Comparison of ENCODE assay signal across 8 mouse cellular contexts in the genomic region with DNA sequence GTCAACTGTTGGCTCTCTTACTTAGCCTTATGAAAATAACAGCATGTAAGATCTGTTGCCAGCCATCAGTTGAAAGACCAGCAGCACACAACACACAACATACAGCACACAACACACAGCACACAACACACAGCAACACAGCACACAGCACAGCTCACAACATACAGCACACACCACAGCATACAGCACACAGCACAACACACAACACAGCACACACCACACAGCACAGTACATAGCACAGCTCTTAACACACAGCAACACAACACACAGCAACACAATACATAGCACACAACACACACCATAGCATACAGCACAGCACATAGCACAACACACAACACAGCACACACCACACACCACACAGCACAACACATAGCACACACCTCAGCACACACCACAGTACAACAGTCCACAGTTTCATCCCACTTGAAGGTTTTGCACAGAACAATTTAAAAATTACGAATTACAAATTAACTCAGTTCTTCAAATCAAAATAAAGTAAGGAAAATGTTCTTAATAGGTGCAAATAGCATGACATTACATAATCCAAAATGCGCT.
DNase-seq lines count a peak whose midpoint lies in the region; ATAC-seq and TF ChIP-seq lines count a peak whose summit lies in the region.
"Had no signal": no experiment of that assay in that cellular context is flagged by ENCODE, and none has a peak within 500 bp of the region (broad histone marks: within the 10 kb centered on the region; RNA-seq: fewer than 3 reads in every experiment).

No protein-coding gene starts in this region.

- 0 out of 2 replicates have a peak overlapping the region, but pooled peaks have one; percentile 15 for H3K27ac ChIP-seq in hindbrain, embryonic 13.5 days
- no peak overlapping the region for H3K27ac ChIP-seq in hindbrain, embryonic 11.5 days (ENCODE audit: low read depth, low read length)
- H3K27ac ChIP-seq in lung, postnatal 0 days (ENCODE audit: low read length), result peak overlapping the region; percentile 57; the same call in 1 of the 2 replicates
- no peak overlapping the region for H3K27ac ChIP-seq in forebrain, embryonic 16.5 days (ENCODE audit: low read length)
- peak overlapping the region; percentile 52 for H3K27ac ChIP-seq in small intestine, adult 2 months (ENCODE audit: insufficient read depth, low read depth, low read length)

- no peak for DNase-seq in hindbrain, embryonic 11.5 days (ENCODE audit: low spot score)
- DNase-seq in lung, postnatal 0 days (ENCODE audit: low spot score), result no peak
- no peak for DNase-seq in lung, postnatal 14 days
- DNase-seq in retina, postnatal 1 day, result no peak
- DNase-seq: cerebellum, adult 11 months had no signal

- H3K9ac ChIP-seq in hindbrain, embryonic 13.5 days, result no peak overlapping the region
- no peak overlapping the region for H3K9ac ChIP-seq in hindbrain, embryonic 11.5 days (ENCODE audit: low read depth, low read length)
- H3K9ac ChIP-seq in lung, postnatal 0 days (replicated peaks; ENCODE audit: low read depth), result no peak overlapping the region
- no peak overlapping the region for H3K9ac ChIP-seq in forebrain, embryonic 16.5 days (replicated peaks; ENCODE audit: low read depth, low read length)

- TF ChIP-seq EP300 in lung, postnatal 0 days (IDR thresholded peaks at IDR 0.05), result no peak

- H3K9me3 ChIP-seq in hindbrain, embryonic 13.5 days, result no peaks in the 10 kb centered on the region
- H3K9me3 ChIP-seq in hindbrain, embryonic 11.5 days (ENCODE audit: control insufficient read depth, low read length), result no peaks in the 10 kb centered on the region
- no peaks in the 10 kb centered on the region for H3K9me3 ChIP-seq in lung, postnatal 0 days (ENCODE audit: low read length)
- no peaks in the 10 kb centered on the region for H3K9me3 ChIP-seq in forebrain, embryonic 16.5 days (ENCODE audit: control insufficient read depth, low read length)

- peaks cover 28% of the 10 kb centered on the region for H3K4me1 ChIP-seq in hindbrain, embryonic 13.5 days (replicated peaks)
- no peaks in the 10 kb centered on the region; the same call in 1 of the 2 replicates for H3K4me1 ChIP-seq in hindbrain, embryonic 11.5 days (replicated peaks; ENCODE audit: control insufficient read depth, insufficient read depth, low read length)
- peaks cover 30% of the 10 kb centered on the region; the same call in 1 of the 2 replicates for H3K4me1 ChIP-seq in lung, postnatal 0 days (ENCODE audit: insufficient read depth, low read depth, low read length)
- H3K4me1 ChIP-seq in forebrain, embryonic 16.5 days (replicated peaks; ENCODE audit: control insufficient read depth, insufficient read depth, low read length), result peaks cover 19% of the 10 kb centered on the region
- H3K4me1 ChIP-seq in small intestine, adult 2 months (ENCODE audit: control insufficient read depth, insufficient read depth, insufficient read length, low read length), result peaks cover 9% of the 10 kb centered on the region; the same call in 1 of the 2 replicates

- H3K36me3 ChIP-seq in hindbrain, embryonic 13.5 days, result no peaks in the 10 kb centered on the region
- H3K36me3 ChIP-seq in hindbrain, embryonic 11.5 days (ENCODE audit: control insufficient read depth, insufficient read depth, low read length), result no peaks in the 10 kb centered on the region
- no peaks in the 10 kb centered on the region for H3K36me3 ChIP-seq in lung, postnatal 0 days (ENCODE audit: insufficient read depth, low read length)
- no peaks in the 10 kb centered on the region for H3K36me3 ChIP-seq in forebrain, embryonic 16.5 days (ENCODE audit: control insufficient read depth, insufficient read depth)
- no peaks in the 10 kb centered on the region for H3K36me3 ChIP-seq in small intestine, adult 2 months (ENCODE audit: control insufficient read depth, insufficient read depth, low read length)

- no peak overlapping the region for H3K4me3 ChIP-seq in hindbrain, embryonic 13.5 days
- no peak overlapping the region for H3K4me3 ChIP-seq in hindbrain, embryonic 11.5 days (ENCODE audit: low read depth, low read length)
- H3K4me3 ChIP-seq in lung, postnatal 0 days (ENCODE audit: low read depth, low read length), result no peak overlapping the region
- no peak overlapping the region for H3K4me3 ChIP-seq in forebrain, embryonic 16.5 days (replicated peaks; ENCODE audit: low read length)
- H3K4me3 ChIP-seq in small intestine, adult 2 months (ENCODE audit: low read depth, low read length), result no peak overlapping the region

- no peaks in the 10 kb centered on the region for H3K27me3 ChIP-seq in hindbrain, embryonic 13.5 days
- H3K27me3 ChIP-seq in hindbrain, embryonic 11.5 days (ENCODE audit: control insufficient read depth, insufficient read depth, low read length), result no peaks in the 10 kb centered on the region
- no peaks in the 10 kb centered on the region for H3K27me3 ChIP-seq in lung, postnatal 0 days (replicated peaks; ENCODE audit: insufficient read depth, low read length)
- H3K27me3 ChIP-seq in forebrain, embryonic 16.5 days (replicated peaks; ENCODE audit: control insufficient read depth, insufficient read depth, low read length), result no peaks in the 10 kb centered on the region
- no peaks in the 10 kb centered on the region for H3K27me3 ChIP-seq in small intestine, adult 2 months (ENCODE audit: control insufficient read depth, insufficient read depth, low read length)

- H3K4me2 ChIP-seq in hindbrain, embryonic 13.5 days, result no peak overlapping the region
- H3K4me2 ChIP-seq in hindbrain, embryonic 11.5 days (replicated peaks; ENCODE audit: low read depth, low read length), result no peak overlapping the region
- H3K4me2 ChIP-seq in lung, postnatal 0 days (replicated peaks; ENCODE audit: low read depth, low read length), result peak overlapping the region; percentile 59
- H3K4me2 ChIP-seq in forebrain, embryonic 16.5 days (ENCODE audit: low read length), result no peak overlapping the region

- WGBS in hindbrain, embryonic 13.5 days, result 97% methylated on average over 2 of the region's 2 CpGs
- WGBS in hindbrain, embryonic 11.5 days, result 98% methylated on average over 2 of the region's 2 CpGs
- WGBS in lung, postnatal 0 days, result 81% methylated on average over 2 of the region's 2 CpGs
- WGBS in forebrain, embryonic 16.5 days, result 99% methylated on average over 2 of the region's 2 CpGs
- WGBS in small intestine, adult 2 months, result 86% methylated on average over 2 of the region's 2 CpGs

- peak; percentile 57; the same call in 1 of the 2 replicates for ATAC-seq in hindbrain, embryonic 13.5 days (ENCODE audit: low FRiP score)
- no peak for ATAC-seq in hindbrain, embryonic 11.5 days (ENCODE audit: low FRiP score)
- ATAC-seq in lung, postnatal 0 days, result no peak
- peak; percentile 26; the same call in 1 of the 2 replicates for ATAC-seq in forebrain, embryonic 16.5 days

- no peak for TF ChIP-seq POLR2A in small intestine, adult 2 months (IDR thresholded peaks at IDR 0.05; ENCODE audit: low read depth, low read length)

- no peak for TF ChIP-seq CTCF in lung, postnatal 0 days (IDR thresholded peaks at IDR 0.05)
- TF ChIP-seq CTCF in small intestine, adult 2 months (IDR thresholded peaks at IDR 0.05; ENCODE audit: extremely low read depth, insufficient read length, insufficient replicate concordance, low read depth, low read length), result no peak

Comparison
In these comparisons a context has a peak if more than half of its experiments do, and no peak if none do; other contexts are left out.
1. ATAC-seq: peak in hindbrain, embryonic 13.5 days (single experiment) and forebrain, embryonic 16.5 days (single experiment); none in hindbrain, embryonic 11.5 days (single experiment) and lung, postnatal 0 days (single experiment).
2. H3K27ac ChIP-seq: peak in hindbrain, embryonic 13.5 days (single experiment), lung, postnatal 0 days (single experiment) and small intestine, adult 2 months (single experiment); none in hindbrain, embryonic 11.5 days (single experiment) and forebrain, embryonic 16.5 days (single experiment).